Mouse (Mus musculus): ENCODE data around the gene 1520401A03Rik.

1520401A03Rik gene

GRCm38 (mm10) chr17:23670516-23671074 is 52.0 kb downstream of the 1520401A03Rik start:
- DNase-seq (ENCODE audit: low spot score), result no peak

GRCm38 (mm10) chr17:23665511-23665910 is 57.1 kb downstream of the 1520401A03Rik start:
- DNase-seq (ENCODE audit: low spot score), result no peak

GRCm38 (mm10) chr17:23664556-23665021 is 58.0 kb downstream of the 1520401A03Rik start:
- peak; percentile 76 for DNase-seq (ENCODE audit: low spot score)

- DNase-seq (ENCODE audit: low spot score), result peak; percentile 39
Observed at GRCm38 (mm10) chr17:23661526-23661925, 61.1 kb downstream of the 1520401A03Rik start.

GRCm38 (mm10) chr17:23660876-23661200 is 61.7 kb downstream of the 1520401A03Rik start:
- no peak for DNase-seq (ENCODE audit: low spot score)

GRCm38 (mm10) chr17:23660117-23660875 is 62.3 kb downstream of the 1520401A03Rik start, which contains the start of gene Bicdl2:
TSS of gene Bicdl2 (plus strand) at chr17:23660506.
- DNase-seq (ENCODE audit: low spot score), result no peak

- DNase-seq (ENCODE audit: low spot score), result no peak
Observed at GRCm38 (mm10) chr17:23658450-23658849, 64.1 kb downstream of the 1520401A03Rik start.
